ENCODE assay signal across 10 mouse cellular contexts in genomic region chr3:95907613-95908012, GRCm38 (mm10). TPM values are rescaled to one million over a fixed set of nuclear protein-coding genes. Genes with fewer than 3 reads are reported as not detected.
A peak's percentile ranks its signal among the peaks of the same experiment; 100 is the strongest.
DNase-seq lines count a peak whose midpoint lies in the region.
"Had no signal": no experiment of that assay in that cellular context is flagged by ENCODE, and none has a peak within 500 bp of the region (broad histone marks: within the 10 kb centered on the region; RNA-seq: fewer than 3 reads in every experiment).

No protein-coding gene starts in this region.

- DNase-seq in kidney, adult 9 months = peak; percentile 38
- no peak for DNase-seq in kidney, postnatal 10 days
- DNase-seq in 3T3-L1 (ENCODE audit: low read depth, low spot score) (peak; percentile 75), NIH3T3 (ENCODE audit: low read depth) (peak; percentile 62)
- DNase-seq in layer of hippocampus, postnatal 36 days = no peak
- DNase-seq in cerebellum, adult 8-10 months = no peak
- DNase-seq in adrenal gland, postnatal 36 days = no peak
- DNase-seq: cerebellum, adult 11 months; cerebellum, adult 2 months had no signal

RNA-seq across cellular contexts. Expression of gene Car14, which starts 3.1 kb away (rescaled TPM):
- 10 to 100 TPM in 1 of 2 experiments, 1 to 10 TPM in 1; 9.0 to 12.2 TPM for total RNA-seq in layer of hippocampus, postnatal 36 days (2021)
- 1 to 10 TPM; 1.3 to 1.6 TPM for total RNA-seq in adrenal gland, postnatal 36 days (2021)
- total RNA-seq: granulocyte monocyte progenitor cell, adult 5-6 weeks had no signal

RNA-seq across cellular contexts. Expression of gene Aph1a, which starts 13.8 kb away (rescaled TPM):
- total RNA-seq in layer of hippocampus, postnatal 36 days (2021) = 10 to 100 TPM; 72.2 to 83.3 TPM
- 100 to 1,000 TPM; 108 to 138 TPM for total RNA-seq in adrenal gland, postnatal 36 days (2021)

RNA-seq across cellular contexts. Expression of gene BC028528, which starts 15.8 kb away (rescaled TPM):
- total RNA-seq in layer of hippocampus, postnatal 36 days (2021) = 1 to 10 TPM; 2.5 to 3.6 TPM
- total RNA-seq in adrenal gland, postnatal 36 days (2021) = 10 to 100 TPM in 1 of 2 experiments, 1 to 10 TPM in 1; 8.4 to 11.3 TPM

RNA-seq across cellular contexts. Expression of gene Anp32e, which starts 21.4 kb away (rescaled TPM):
- 10 to 100 TPM; 77.4 to 94.7 TPM for total RNA-seq in layer of hippocampus, postnatal 36 days (2021)
- 10 to 100 TPM; 91.6 to 99.3 TPM for total RNA-seq in adrenal gland, postnatal 36 days (2021)

RNA-seq across cellular contexts. Expression of gene Ciart, which starts 25.6 kb away (rescaled TPM):
- 10 to 100 TPM in 1 of 2 experiments, 1 to 10 TPM in 1; 8.1 to 12.9 TPM for total RNA-seq in layer of hippocampus, postnatal 36 days (2021)
- 1 to 10 TPM; 2.2 to 3.2 TPM for total RNA-seq in adrenal gland, postnatal 36 days (2021)

Comparison
In these comparisons a context has a peak if more than half of its experiments do, and no peak if none do; other contexts are left out.
1. DNase-seq: peak in kidney, adult 9 months (single experiment), 3T3-L1 (single experiment) and NIH3T3 (single experiment); none in kidney, postnatal 10 days (single experiment), layer of hippocampus, postnatal 36 days (0 of 2), cerebellum, adult 8-10 months (single experiment) and adrenal gland, postnatal 36 days (0 of 2).